Mouse (Mus musculus): ENCODE measurements around the gene BC005537.
"Not testable (repeated sequence)": the region's sequence is repeated elsewhere in the genome, so short reads cannot be mapped to it uniquely, and the experiment has no call there.

The BC005537 gene

DNA sequence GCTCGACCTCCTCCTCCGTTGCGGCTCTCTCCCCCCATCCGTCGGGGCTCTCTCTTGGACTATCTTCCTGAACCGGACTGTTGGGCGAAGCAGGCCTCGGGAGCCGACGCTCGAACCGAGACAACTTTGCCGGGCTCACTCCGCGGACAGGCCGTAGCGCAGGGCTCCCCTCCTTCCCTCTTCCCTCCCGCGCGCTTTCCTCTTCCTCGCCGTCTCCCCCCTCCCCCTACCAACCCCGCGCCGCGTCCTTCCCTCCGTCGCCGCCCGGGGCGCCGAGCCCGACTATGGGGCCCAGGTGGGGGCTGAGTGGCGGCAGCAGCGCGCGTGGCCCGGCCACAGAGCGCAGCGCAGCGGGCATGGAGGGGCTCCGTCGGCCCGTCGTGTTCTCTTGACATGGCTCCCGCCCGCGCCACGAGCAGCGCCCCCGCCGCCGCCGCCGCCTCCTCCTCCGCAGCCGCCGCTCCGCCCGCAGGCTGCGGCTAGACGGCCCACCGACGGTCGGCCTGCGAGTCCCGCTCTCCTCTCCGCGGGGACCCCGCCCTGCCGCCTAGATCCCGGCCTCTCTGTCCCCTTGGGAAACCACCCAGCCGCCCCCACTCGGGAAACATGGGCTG, at the start of gene BC005537:
Gene BC005537, plus strand, starts transcription at position 350 of the 614 bp plus-strand sequence.
- in situ Hi-C loops (cut with MboI; ENCODE audit: low sequenced_read_pairs): no loop called here

DNA sequence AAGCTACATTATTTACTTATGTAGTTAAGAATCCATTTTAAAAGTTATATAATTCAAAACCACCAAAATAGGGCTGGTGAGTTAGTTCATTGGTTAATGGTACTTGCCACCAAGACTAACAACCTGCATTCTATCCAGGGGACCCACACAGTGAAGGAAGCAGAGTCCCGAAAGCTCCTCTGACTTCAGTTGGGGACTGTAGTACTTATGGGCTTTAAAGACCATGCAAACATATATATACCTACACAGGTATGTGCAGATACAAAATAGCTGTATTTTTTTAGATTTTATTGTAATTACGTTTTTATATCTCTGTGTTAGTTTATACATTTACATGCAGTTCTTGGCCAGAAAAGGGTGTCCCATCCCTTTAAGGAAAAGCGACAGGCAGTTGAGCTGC, 44.7 kb upstream of the BC005537 start:
- in situ Hi-C loops (cut with MboI; ENCODE audit: low sequenced_read_pairs): no loop called here

DNA sequence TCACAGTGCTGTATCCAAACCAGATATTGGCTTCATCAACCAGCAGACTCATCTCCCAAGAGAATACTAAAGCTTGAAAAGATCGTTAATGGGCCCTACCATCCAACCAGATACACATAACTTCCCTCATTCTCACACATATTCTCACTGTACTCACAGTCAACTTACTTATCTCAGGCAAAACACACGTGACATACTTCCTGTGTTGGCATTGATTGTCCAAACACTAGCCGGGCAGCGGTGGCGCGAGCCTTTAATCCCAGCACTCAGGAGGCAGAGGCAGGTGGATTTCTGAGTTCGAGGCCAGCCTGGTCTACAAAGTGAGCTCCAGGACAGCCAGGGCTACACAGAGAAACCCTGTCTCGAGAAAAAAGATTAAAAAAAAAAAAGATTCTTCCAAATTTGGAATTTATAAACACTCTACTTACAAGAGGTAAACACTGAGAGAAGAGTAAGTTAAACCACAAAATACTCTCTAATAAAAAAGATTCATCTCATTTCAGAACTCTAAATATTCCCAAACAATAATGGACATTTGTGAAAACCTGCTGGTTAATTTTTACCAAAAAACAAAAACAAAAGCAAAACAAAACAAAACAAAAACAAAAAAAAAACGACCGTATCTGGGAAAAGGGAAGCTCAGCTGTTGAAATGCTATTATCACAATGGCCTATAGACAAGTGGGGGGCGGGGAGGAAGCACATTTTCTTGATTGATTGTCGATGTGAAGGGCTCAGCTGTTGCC, 43.5 kb upstream of the BC005537 start:
- in situ Hi-C loops (cut with MboI; ENCODE audit: low sequenced_read_pairs): no loop called here

DNA sequence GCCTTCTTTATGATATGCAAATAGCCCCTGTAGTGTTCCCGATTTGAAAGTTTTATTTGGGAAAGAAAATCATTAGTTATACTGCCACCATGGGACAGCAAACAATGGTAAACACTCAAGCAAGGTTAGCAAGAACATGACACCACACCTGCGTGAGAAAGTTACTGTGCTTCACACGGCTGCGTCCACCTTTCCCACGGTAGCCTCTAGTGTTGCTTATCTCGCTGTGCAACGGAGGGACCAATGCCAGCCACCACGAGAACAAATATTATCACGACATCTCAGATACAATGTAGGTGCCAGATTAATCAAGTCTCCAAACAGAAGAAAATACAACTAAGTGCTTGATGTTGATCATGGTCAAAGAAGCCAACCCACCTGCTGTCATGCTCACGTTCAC, 42.0 kb upstream of the BC005537 start:
- in situ Hi-C loops (cut with MboI; ENCODE audit: low sequenced_read_pairs): no loop called here

DNA sequence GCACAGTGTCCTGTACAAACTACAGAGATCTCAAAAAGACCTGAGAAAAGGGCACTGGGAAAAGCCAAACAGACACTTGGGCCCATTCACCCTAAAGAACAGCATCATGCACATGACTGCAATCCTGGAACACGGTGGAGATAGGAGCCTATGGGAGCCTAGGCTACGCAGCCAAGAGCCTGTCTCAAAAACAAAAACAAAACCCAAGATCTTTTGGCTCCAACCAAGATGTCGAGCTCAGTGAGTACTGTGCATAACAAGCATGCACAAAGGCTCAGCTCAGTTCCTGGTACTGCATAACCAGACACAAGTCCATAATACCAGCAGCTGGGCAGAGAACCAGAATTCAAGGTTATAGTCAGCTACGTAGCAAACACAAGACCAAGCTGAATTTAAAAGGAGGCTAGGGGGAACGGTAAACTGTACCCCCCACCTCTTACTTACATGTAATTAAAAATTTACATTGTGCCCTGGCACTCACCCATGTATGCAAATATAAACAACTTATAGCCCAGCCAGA, 41.0 kb upstream of the BC005537 start:
- in situ Hi-C loops (cut with MboI; ENCODE audit: low sequenced_read_pairs): no loop called here

DNA sequence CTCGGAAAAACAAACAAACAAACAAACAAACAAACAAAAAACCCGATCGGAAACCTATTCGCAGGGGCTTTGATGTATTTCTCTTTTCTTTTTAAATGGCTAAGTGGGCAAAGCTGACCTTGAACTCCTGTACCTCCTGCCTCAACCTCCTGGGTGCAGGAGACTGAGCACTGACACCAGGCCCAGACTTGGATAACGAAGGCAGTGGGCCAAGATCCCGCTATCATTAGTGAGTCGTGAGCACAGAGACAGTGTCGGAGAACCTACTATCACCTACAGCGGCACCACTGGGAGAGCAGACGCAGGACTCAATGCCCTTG, 40.4 kb upstream of the BC005537 start:
- in situ Hi-C loops (cut with MboI; ENCODE audit: low sequenced_read_pairs): no loop called here

DNA sequence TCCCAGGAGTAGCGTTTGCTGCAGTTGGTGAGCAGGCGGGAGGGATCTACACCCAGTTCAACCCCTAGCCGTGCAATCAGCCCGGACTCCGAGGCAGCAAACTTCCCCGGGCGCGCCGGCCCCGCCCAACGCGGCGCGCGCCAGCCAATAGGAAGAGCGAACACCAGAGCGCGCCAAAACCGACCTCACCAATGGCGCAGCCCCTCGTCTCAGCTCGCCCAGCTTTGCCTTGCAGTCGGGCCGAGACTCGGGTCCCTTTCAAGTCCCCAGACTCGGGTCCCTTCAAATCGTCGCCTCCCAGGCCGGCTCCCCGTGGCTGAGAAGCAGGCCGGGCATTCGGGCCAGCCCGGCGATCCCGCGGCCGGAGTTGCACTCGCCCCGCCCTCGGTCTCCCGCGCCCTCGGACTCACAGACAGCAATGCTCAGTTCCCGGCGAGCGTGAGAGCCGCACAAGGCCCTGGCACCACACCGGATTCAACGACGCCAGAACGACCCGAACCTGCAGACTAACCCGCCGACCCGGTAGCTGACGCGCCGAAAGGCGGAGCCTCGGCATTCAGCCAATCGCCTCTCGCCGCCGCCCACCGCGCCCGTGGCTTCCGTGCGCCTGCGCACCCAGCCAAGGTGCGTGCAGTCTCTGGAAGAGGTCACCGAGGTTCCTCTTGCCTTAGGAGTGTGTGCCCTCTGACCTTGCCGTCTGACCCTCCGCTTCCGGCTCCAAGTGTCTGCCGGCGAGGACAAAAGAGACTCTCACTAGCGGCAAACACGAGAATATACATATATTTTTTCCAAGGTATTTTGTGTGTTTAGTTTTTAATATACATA, 39.8 kb upstream of the BC005537 start, which contains the start of gene Gmnn:
Gene Gmnn, minus strand, starts transcription at position 521 of the 825 bp plus-strand sequence.
- in situ Hi-C loops (cut with MboI; ENCODE audit: low sequenced_read_pairs): no loop called here

DNA sequence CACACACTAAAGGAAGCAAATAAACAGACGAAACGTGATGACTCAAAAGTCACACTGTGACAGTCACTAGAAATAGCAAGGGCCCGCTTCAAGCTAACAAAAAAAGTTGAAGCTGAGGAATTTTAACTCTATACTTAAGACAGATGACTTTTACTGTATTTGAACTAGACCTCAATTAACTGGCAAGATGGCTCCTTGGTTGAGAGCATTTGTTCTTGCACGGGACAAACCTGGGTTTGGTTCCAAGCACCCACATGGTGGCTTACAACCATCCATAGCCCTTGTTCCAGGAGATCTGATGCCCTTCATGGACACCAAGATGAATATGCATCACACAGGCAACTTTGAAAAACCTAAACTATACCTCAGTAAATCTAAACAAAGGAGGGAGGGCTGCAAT, 39.2 kb upstream of the BC005537 start:
- in situ Hi-C loops (cut with MboI; ENCODE audit: low sequenced_read_pairs): no loop called here

DNA sequence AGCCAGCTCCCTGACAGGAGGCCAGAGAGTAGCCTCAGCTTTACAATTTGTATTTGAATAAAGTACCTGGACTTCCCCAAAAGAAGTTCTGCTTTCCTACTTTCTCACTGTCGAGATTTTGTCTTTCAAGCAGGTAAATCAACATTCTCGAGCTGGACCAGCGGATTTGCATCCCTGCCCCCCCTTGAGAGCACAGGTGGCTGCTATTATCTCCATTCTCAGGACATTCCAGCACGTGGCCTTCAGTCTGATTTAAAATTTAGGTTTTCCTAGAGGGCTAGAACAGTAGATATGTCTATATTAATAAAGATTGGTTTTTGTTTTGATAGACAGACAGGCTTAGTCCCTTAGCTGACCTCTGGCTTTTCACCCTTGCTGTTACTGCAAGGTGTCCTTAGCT, 33.6 kb upstream of the BC005537 start:
- in situ Hi-C loops (cut with MboI; ENCODE audit: low sequenced_read_pairs): not testable (repeated sequence)

DNA sequence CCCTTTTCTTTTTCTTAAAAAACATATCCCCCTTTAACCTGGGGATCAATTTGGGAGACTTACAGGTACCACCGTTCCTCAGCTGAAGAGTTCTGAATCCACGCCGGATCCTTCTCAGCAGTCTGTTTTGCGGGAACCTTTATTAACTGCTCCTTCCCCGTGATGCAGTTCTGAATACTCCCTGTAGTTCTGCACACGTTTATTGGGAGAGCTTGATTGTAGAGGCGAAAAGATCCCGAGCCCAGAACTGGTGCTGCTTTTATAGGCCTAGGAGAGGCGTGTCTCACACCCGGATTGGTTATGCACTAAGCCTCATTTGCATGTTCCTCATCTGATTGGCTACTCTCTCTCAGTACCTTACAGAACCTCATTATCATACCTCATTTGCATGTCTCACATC, 30.0 kb upstream of the BC005537 start:
- in situ Hi-C loops (cut with MboI; ENCODE audit: low sequenced_read_pairs): not testable (repeated sequence)

DNA sequence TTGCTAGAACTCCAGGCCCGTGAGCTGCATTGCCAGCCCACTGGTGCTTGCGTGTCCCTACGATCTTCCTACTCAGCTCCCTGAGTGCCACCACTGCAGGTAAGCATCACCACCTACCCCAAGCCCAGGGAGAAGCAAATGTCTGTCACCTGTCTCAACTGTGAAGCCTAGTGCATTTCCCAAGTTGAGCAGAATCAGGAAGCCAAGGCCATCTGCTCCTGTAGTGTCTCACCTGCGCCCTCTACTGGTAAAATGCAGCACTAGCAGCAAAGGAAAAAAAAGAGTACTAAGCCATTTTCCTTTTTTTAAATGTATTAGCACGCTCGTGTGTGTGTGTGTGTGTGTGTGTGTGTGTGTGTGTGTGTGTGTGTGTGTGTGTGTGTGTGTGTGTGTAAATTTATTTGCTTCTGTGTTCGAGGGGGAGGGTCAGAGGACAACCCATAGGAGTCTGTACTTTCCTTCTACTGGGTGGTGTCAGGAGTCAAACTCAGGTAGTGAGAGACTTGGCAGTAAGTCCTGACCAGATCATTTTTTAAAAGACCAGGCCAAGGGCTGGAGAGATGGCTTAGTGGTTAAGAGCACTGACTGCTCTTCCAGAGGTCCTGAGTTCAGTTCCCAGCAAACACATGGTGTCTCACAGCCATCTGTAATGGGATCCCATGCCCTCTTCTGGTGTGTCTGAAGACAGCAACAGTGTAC, 25.2 kb upstream of the BC005537 start:
- in situ Hi-C loops (cut with MboI; ENCODE audit: low sequenced_read_pairs): no loop called here

DNA sequence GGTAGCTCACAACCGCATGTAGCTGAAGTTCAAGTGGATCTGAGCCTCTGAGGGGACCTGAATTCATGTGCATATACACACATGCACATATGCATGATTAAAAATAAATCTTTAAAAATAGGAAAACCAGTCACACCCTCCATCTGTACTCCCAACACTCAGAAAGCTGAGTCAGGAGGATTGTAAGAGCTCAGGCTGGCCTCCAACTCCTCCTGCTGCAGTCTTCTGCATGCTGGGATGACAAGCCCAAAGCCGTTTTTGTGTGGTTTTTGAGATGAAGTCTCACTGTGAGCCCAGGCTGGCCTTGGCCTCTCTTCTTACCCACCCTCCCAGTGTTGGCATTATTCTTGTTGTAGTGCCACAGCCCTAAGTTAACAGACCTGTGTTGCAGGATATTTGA, 23.4 kb upstream of the BC005537 start:
- in situ Hi-C loops (cut with MboI; ENCODE audit: low sequenced_read_pairs): no loop called here

DNA sequence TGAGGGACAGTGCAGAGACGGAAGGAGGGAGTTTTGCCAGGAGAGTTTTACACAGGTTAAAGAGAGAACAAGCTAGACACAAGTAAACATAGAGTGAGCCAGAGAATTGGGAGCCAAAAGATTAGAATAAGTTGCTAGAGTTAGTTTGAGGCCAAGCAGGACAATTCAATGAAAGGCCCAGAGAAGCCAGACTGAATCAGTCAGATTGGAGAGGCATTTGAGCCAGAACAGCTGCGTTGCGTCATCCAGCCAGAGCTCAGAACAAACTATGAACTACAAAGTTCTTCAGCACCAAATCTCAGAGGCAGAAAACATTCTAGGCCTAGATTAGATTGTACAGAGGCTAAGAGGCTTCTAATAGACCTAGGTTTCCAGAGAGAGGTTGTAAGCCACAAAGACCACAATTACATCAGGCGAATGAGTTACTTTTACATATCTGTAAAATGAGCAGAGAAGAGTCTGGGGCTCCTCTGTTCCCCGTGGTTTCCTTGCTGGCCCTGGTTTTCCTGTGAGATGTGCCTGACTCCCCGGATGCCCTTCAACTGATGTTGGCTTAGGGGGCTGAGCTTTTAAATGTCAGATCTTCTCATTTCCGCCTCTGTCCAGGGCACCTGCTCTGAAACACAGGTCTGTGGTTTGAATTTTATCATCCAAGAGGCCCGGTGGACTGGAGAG, 22.6 kb upstream of the BC005537 start:
- in situ Hi-C loops (cut with MboI; ENCODE audit: low sequenced_read_pairs): no loop called here

DNA sequence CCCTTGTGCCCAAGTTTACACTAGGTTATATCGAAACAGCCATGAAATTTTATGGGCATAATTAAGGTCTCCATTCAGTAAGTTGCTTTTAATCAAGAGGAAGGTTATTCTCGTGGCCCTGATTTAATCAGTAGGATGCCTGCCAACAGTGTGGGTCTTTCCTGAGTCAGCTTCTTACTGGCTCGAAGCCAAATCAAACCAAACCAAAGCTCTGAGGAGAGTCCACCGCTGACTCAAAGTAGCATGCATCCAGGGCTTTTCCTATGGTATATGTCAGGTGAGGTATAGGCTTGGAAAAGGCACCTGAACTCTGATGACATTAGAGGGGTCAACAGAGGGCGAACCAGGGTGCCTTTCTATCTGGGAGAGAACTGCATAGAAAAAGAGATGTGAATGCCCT, 19.5 kb upstream of the BC005537 start:
- in situ Hi-C loops (cut with MboI; ENCODE audit: low sequenced_read_pairs): no loop called here

DNA sequence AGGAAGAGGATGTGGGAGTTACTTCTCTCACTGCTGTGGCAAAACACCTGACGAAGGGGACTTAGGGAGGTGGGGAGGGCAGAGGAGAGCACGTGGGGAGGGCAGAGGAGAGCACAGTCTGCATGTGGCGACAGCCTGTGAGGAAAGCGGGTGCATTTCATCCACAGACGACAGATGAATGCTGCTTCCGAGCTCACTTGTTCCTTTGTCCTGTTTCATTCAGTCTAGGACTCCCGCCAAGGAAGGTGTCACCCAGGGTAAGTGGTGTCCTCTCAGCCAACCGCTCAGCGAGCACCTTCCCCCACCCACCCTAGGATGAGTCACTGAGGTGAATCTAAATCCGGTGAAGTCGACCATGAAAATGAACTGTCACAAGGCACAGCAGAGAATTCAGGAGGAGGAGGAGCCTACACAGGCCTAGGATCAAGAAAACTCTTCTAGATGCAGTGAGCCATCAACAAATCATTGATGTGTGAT, 15.4 kb upstream of the BC005537 start:
- in situ Hi-C loops (cut with MboI; ENCODE audit: low sequenced_read_pairs): no loop called here

DNA sequence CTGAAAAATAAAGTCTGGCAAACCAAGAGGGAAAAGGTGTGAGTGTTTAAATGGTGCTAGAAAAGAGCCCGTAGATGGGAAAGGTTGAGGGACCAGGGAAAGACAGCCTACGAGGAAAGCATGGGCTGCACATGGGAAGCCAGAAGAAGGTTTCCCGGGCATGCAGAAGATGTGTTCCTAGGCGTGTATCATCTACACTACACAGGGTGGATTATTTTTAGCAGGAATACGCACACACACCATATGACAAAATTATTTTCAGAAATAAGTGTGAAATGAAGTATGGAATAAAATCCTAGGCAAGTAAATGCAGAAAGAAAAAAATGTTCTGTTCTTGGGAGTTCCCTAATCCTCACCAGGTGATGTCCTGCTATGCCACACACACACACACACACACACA, 14.0 kb upstream of the BC005537 start:
- in situ Hi-C loops (cut with MboI; ENCODE audit: low sequenced_read_pairs): no loop called here

DNA sequence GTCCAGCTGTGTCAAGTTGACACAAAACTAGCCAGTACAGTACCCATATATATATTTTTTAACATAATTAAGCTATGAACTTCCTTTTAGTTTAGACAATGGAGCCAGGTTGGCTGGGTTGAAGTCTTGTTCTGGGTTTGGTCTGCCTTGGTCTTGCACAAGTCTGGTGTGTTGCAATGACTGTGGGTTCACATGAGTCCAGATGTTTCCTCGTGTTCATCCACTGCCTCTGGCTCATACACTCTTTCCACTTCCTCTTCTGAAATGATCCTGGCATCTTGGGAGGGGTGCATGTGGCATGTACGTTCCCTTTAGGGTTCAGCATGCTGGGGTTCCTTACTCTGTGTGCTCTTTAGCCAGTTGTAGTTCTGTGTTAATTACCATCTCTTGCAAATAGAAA, 10.1 kb upstream of the BC005537 start:
- in situ Hi-C loops (cut with MboI; ENCODE audit: low sequenced_read_pairs): no loop called here

DNA sequence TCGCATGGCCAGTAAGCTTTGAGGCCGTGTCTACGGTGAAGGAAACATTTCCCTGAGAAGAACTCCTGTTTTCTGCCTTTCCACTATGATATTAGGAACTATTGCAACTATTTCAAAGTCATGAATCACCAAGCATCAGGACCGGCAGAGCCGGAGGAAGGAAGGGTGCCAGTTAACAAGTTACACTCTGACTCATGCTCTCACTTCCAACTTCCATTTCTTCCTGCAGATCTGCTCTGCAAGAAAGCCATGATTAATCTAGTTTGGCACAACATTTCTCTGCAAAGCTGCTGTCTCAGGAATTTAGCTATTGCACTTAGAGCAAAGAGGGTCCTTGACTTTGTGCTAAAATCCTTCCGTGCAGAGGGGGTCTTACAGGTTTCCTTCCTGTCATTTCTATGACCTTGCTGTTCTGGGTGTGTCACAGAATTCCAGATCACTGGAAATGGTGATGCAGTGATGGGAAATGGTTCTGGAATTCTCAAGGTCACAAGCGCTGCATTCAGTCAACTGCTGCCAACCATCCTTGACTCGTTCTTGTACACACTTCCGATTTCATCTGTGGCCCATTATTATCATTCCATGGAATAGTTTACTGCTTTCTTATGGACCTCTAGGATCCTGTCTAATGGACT, 8.9 kb upstream of the BC005537 start:
- in situ Hi-C loops (cut with MboI; ENCODE audit: low sequenced_read_pairs): no loop called here

DNA sequence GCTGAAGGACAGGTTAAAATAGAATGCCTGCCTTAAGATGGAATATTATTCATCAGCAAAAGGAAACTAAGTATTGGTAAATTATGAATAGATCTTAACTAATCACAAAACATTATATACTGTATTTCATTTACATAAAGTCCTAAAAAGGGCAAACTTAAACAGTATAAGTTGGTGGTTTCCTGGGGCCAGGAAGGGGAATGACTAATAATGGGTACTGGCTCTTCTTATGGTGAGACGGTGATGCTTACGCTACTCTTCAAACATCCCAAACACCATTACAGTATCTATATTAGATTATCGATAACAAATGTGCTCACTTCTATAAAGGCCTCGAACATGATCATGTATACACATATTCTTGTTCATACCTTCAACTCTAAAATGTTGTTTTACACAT, 2.8 kb upstream of the BC005537 start:
- in situ Hi-C loops (cut with MboI; ENCODE audit: low sequenced_read_pairs): no loop called here

DNA sequence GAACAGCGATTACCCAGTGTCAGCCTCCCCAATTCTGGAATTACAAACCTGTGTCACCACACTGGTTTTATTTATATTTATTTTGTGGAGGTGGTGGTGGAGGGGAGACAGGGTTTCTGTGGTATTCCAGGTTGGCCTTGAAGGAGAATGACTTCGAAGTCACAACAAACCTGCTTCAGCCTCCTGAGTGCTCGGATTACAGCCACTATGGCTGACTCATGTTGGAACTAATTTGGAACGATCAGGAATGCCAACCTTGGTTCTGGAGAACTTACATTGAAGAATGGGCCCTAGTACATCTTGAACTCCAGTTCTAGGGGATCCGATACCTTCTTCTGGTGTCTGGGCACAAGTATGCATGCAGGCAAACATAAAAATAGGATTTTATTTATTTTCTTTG, 2.1 kb upstream of the BC005537 start:
- in situ Hi-C loops (cut with MboI; ENCODE audit: low sequenced_read_pairs): no loop called here
